Mouse (Mus musculus): ENCODE measurements around the gene Bcl2.

Bcl2 gene

DNA sequence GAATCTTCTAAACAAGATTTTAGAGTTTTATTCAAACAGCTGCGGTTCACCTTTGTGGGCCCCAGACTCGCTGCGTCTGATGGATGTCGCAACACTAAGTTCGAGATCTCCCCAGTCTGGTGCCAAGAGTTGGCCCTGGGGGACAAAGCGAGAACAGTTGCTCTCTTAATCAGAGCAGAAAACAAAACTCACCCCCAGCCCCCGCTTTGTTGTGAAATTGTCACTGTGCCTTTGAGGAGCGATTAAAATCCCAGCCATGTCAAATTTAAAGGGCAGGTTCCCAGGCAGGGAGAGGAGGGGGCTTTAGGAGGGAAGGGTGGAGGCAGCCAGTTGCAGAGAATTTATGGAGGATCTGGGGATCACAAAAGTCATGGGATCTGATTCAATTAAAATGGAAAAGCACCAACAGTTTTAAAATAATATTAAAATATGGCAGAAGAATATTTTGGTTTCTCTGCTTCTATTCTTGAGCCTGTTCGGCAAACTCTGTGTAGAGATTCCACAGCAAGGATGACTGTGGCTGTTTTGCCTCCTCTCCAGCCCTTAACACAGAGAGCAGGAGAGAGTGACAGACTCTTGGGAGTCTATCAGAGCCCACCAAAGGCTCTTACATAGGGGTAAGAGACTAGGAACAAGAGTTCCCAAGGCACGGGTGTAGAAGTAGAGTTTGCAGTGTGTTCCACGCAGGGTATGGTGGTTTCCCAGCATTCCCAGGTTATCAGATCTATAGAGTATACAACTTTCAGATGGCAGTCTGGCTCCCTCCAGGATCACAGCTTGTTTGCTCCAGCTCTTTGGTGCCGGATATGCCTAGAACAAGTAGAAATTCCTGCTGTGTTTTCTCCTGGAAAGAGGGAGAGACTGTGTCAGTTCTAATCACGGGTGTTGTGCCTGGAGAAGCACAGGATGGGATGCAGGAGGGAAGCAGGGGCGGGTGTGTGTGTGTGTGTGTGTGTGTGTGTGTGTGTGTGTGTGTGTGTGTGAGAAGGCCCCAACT, 130.5 kb downstream of the Bcl2 start:
- DNase-seq, result no peak

DNA sequence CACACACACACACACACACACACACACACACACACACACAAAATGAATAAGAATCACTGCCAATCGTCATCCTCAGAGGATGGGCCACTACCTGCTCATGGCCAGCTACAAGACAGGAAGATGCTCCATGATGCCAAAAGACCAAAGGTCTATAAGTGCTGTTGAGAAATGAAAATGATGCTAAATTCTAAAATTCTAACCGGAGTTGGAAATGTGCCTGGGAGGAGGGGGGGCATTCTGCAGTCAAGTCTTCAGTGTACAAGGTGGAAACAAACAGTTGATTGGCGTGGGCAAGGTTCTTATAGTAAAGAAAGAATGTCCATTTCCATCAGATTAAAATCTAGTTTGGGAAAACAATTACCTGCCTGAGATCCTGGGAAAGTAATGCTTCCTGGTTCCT, 131.3 kb downstream of the Bcl2 start:
- no peak for DNase-seq

GRCm38 (mm10) chr1:106581812-106582211, 132.3 kb downstream of the Bcl2 start:
- no peak for DNase-seq

GRCm38 (mm10) chr1:106579768-106580167, 134.3 kb downstream of the Bcl2 start:
- no peak for DNase-seq

GRCm38 (mm10) chr1:106572506-106572905, 141.6 kb downstream of the Bcl2 start:
- DNase-seq, result no peak

DNA sequence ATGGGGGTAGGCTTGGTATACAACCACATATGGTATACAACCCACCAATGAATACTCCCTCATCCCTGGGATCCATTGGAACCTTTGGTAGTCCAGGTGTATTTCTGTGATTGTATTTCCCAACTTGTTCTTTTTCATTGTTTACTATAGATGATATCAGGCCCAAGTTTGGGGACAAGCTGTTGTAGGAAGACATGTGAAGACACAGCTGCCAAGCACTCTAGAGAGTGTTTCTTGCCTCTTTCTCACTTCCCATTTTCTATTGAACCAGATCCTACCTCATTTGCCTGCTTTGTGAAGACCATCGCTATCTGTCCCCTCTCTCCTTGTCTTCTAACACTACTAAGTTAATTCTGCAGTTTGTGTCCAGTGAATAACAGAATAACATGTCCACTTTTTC, 143.2 kb downstream of the Bcl2 start:
- no peak for DNase-seq

DNA sequence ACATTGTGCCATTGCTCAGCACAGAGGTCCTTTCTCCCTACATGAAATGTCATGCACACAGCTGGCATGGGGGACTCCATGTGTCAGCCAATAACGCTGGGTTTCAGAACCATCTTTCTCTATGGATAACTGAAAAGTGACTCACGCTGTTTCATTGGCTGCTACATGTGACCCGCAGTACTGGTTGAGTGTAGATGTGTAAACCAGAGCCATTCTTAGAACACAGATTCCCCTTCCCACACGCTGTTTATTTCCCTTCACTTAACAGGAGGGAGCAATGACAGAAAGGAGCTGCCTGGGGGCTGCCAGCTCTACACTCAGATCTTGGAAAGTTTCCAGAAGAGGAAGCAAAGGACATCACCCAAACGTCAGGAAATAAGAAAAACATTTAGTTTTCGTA, 143.7 kb downstream of the Bcl2 start:
- no peak for DNase-seq

GRCm38 (mm10) chr1:106569674-106570073, 144.4 kb downstream of the Bcl2 start:
- no peak for DNase-seq

- no peak for DNase-seq
Observed at GRCm38 (mm10) chr1:106568868-106569267, 145.2 kb downstream of the Bcl2 start.

- no peak for DNase-seq
Observed at GRCm38 (mm10) chr1:106567506-106567905, 146.6 kb downstream of the Bcl2 start.

DNA sequence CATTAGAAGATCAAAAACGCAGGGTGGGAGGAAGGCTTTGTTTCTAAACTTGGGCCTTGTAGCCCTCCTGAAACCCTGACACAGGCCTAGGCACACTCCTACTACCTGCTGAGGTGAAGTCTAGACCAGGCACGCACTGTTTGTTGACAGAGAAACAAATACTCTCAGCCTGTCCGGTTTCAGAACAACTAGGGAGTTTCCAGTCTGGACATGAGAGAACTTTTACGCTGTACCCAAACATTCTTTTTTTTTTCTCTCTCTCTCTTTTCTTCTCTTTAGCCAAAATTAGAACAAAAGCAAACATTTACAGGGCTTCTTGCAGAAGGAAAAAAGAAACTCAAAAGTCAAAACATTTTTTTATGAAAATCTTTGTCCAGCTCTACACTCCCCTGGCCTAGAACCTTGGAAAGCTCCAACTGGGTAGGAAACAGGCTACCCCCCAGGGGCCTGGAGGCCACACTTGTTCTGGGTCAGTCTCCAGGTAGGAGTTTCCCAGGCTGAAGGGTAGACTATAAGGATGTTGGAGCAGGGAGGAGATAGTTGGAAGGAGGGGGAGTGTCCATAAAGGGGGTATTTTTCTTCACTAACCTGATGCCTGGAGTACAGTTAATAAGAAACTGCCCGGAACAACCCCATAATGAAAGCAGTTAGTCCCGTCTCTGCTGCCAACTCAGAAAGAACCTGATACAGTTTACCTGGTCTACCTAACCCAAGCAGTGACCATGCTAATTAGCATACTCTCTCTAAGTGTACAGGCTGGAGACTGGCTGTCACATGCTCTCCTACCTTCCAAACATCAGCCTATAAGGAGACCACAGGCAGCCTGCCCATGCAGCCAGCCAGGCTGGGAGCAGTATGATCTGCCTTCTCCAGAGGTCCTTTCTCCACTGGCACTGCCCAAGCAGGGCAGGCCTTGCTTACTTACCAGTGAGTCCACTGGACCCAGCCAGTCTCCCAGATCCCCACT, 147.7 kb downstream of the Bcl2 start:
- DNase-seq, result no peak

- no peak for DNase-seq
Observed at GRCm38 (mm10) chr1:106565238-106565637, 148.8 kb downstream of the Bcl2 start.

- no peak for DNase-seq
Observed at GRCm38 (mm10) chr1:106564436-106564835, 149.6 kb downstream of the Bcl2 start.

DNA sequence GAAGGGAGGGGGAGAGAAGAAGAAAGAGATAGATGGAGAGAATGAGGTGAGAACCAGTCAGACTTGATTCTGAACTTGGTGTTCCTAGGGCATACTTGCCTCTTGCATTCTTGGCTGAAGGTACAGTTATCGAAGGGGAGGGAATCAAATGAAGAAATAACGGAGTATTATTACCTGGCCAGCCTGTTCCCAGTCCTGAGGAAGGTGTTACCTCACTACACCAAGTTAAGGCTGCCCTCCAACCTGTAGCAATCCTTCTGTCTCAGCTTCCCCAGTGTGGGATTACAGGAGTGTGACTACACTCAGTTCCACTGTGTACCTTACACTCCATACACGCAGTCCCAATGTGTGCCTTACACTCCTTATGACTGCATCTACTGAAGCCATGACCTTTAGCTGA, 151.3 kb downstream of the Bcl2 start:
- no peak for DNase-seq

DNA sequence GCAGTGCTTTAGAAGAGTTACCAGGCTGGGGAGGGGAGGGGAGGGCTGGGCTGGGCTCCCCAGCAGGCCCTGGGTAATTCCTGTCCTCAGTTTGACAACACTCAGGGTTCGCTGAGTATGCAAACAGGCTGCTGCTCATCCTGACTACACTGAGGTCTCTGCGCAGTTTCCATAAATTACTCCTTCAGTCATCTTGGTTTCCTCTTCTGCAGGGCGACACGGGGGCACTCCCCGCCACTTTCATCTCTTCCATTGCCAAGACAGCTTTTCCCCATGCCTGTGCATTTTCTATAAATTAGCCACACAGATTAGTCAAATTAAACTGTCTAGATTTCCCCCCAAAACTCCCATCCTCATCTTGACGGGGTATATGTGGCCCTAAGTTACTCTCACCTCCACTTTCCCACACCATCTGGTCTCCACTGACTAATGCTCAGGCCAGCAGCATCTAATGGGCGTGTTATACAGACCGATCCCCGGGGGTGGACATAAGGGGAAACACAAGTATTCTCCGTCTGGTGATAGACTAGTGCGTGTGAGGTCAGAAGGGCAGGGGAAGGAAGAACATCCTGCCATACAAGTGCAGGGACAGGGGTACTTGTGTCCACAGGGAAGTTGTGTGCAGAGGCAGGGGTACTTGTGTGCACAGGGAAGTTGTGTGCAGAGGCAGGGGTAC, 152.9 kb downstream of the Bcl2 start:
- DNase-seq, result no peak

- no peak for DNase-seq
Observed at GRCm38 (mm10) chr1:106560105-106560504, 154.0 kb downstream of the Bcl2 start.

DNA sequence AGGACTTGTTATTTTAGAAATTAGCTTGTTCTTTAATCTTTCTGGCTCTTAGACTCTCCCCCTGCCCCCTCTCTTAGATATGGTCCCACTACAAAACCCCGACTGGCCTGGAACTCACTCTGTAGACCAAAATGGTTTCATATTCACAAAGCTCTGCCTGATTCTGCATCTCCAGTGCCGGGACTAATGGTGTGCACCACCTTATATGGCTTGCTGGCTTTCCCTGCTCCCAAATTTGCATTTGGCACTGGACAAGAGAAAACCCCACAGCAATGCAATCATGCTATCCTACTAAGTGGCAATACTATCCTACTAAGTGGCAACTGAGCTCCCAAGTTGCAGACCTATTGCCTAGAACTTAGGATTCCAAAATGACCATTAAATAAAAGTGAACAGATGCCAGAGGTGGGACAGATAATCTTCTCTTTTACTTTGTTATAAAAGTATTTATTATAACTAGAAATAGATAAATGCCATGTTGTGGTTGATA, 154.9 kb downstream of the Bcl2 start:
- DNase-seq, result no peak

GRCm38 (mm10) chr1:106555498-106556168, 158.4 kb downstream of the Bcl2 start:
- DNase-seq, result no peak

DNA sequence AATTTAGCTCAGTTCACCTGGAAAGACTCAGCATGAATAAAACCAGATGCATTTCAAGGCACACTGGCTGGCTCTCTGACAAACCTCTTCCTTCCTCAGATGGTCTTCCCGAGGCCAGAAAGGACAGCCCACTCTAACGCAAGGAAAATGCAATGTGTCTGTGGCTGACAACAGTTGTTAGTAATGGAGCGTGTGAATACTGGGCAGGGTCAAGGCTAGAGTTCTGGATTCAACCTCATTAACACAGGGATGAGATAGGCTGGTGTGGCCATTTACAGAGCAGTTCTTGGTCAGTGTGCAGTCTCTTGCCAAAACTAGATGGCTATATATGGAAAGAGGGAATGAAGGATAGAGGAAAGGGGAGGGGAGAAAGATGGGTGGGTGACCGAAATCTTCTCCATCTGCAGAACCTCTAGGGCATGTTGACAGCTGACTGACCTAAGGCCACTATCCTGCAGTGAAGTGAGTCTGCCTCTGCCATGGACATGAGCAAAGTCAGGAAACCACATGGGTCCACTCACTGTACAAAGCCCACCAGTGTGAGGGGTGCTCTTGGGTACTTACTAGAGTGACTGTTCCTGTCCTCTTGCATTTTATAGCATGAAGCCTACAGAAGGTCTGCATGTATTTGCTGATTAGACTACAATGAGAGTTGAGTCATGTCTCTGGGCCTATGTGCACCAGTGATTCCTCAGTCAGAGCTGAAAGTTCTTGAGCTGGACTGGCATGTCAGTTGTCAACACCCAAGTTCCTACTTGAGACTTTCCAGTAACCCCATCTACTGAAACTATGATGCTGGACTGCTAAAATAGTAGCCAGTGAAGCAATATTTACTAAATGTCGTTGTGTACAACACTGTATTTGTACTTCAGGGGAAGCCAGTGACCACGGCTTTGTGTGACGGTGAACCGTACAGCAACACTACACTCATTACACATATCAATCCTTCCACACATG, 159.9 kb downstream of the Bcl2 start:
- no peak for DNase-seq

- no peak for DNase-seq
Observed at GRCm38 (mm10) chr1:106552856-106553255, 161.2 kb downstream of the Bcl2 start.

DNA sequence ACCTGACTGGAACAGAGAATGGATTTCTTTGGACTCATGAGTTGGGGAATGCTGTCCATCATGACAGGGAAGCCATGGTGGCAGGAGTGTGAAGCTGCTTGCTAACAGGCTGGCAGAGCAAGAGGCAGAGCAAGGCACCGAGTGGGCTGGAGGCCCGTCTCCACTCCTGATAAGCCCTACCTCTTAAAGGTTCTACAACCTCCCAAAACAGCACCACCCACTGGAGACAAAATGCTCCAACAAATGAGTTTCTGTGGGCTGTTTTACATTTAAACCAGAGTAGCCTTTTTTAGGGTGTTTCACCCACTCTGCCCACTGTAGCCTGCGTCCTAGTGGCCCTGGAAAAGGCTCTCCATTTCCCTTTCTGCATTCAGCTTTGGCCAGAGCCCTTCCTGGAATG, 163.5 kb downstream of the Bcl2 start:
- DNase-seq, result no peak

Measured in thymus, postnatal 14 days (tissue).